Mouse (Mus musculus) kidney, adult 2 months (tissue): ENCODE results near the gene Enthd1.

Experiments
- CTCF ChIP-seq: fragments of 200-500 bp; conservative IDR thresholded peaks from 2 replicates; pipeline ENCODE4 v1.5.1; 2011; ENCODE audit warnings: low read depth, mild to moderate bottlenecking, control low read depth, low read length, moderate library complexity, mixed read lengths; ENCODE audit not compliant: insufficient read depth, insufficient read length
- POLR2A ChIP-seq: fragments of 200-500 bp; IDR thresholded peaks from one replicate; pipeline ENCODE4 v1.6.1; 2011; ENCODE audit warnings: low read depth, low read length, control low read depth

GRCm38 (mm10) chr15:80545430-80545829 lies 19.5 kb downstream of the Enthd1 start:
- TF ChIP-seq CTCF (no peak), POLR2A (no peak)
